Mouse (Mus musculus): ENCODE results near the gene Pih1d2. TPM values are rescaled to one million over a fixed set of nuclear protein-coding genes. Genes with fewer than 3 reads are reported as not detected.
"Not testable (repeated sequence)": the region's sequence is repeated elsewhere in the genome, so short reads cannot be mapped to it uniquely, and the experiment has no call there.

Pih1d2 gene
- polyA plus RNA-seq, 1 experiment from 2014 or later = 5.8 TPM

DNA sequence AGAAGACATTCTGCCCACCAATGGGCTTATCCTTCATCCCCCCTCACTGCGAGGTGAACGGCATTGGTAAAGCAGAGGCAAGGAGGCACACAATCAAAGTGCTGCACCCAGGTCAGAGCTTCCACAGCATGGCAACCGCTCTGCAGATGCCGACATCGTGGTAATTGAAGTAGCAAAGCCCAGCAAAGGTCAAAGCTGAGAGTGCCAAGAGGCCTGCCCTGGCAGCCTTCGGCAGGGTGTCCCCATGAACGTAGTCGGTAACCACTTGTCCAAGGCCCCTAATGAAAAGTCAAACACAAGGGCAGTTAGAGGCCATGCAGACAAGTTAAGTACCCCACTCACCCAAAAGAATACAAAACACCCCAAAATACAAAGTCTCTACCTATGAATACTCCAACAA is 20.1 kb upstream of the Pih1d2 start:
- no peak overlapping the region for H3K9ac ChIP-seq (replicated peaks)
- H3K27ac ChIP-seq (replicated peaks) = no peak overlapping the region
- ATAC-seq (replicated peaks) = no peak
- WGBS = 97% methylated on average over 8 of the region's 8 CpGs
- no peaks in the 10 kb centered on the region for H3K9me3 ChIP-seq
- peaks cover 4% of the 10 kb centered on the region for H3K4me1 ChIP-seq
- H3K36me3 ChIP-seq = peaks cover 56% of the 10 kb centered on the region
- H3K27me3 ChIP-seq = no peaks in the 10 kb centered on the region
- H3K4me3 ChIP-seq = no peak overlapping the region
- H3K4me2 ChIP-seq (replicated peaks) = no peak overlapping the region

DNA sequence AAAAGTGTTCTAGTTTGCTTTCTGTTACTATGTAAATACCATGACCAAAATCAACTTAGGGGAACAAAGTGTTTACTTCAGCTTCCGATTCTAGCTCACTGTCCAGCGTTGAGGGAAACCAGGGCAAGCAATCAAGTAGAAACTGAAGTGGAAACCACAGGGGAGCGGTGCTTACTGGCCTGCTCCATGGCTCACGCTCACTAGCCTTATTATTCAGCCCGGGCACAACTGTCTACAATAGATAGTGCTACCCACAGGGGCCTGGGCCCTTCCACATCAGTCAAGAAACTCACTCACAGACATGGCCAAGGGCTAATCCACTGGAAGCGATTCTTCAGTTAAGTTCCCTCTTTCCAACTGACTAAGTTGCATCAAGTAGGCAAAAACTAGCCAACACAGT is 15.6 kb upstream of the Pih1d2 start:
- no peak for ATAC-seq (replicated peaks)
- Histone ChIP-seq H3K36me3 (peaks cover 51% of the 10 kb centered on the region), H3K9ac (replicated peaks) (no peak overlapping the region), H3K4me2 (replicated peaks) (no peak overlapping the region), H3K4me3 (no peak overlapping the region), H3K9me3 (no peaks in the 10 kb centered on the region), H3K27ac (replicated peaks) (no peak overlapping the region), H3K27me3 (no peaks in the 10 kb centered on the region), H3K4me1 (peaks cover 32% of the 10 kb centered on the region)
- 90% methylated on average over 6 of the region's 6 CpGs for WGBS

DNA sequence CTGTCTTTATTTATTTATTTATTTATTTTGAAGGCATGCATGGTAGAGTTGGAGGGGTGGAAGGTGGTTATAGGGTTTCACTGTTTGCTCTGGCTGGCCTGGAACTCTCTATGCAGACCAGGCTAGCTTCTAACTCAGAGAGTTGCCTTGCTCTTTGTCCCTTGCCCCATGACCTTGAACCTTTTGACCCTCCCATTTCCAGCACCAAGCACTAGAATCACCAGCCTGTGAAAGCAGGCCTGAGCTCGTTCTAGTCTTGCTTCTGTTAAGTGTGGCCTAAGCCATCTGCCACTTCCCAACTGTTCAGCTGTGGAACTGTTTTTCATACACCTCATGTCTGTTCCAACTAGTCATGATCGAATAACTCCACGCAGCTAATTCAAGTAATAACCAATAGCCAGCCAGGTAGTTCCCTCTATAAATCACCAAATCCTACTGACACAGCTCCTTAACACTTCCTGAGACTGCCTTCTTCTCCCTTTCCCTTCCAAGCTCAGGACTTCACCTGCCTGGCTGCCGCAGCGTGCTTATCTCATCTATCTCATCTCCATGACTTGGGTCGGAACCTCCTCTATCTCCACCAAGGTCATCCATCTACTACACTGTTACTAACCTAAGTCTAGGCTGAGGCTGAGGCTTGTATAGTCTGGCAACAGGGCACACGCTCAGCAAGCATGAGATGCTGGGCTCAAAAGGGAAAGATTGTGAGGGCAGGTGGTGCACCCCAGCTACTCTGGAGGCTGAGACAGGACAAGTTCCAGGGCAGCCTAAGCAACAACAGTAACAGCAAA is 14.9 kb upstream of the Pih1d2 start:
- H3K36me3 ChIP-seq = peaks cover 49% of the 10 kb centered on the region
- 90% methylated on average over 7 of the region's 7 CpGs for WGBS
- peak overlapping the region; percentile 93 for H3K4me3 ChIP-seq
- peaks cover 32% of the 10 kb centered on the region for H3K4me1 ChIP-seq
- no peak overlapping the region for H3K9ac ChIP-seq (replicated peaks)
- no peaks in the 10 kb centered on the region for H3K9me3 ChIP-seq
- H3K27ac ChIP-seq (replicated peaks) = no peak overlapping the region
- H3K27me3 ChIP-seq = no peaks in the 10 kb centered on the region
- H3K4me2 ChIP-seq (replicated peaks) = peak overlapping the region; percentile 86
- no peak for ATAC-seq (replicated peaks)

DNA sequence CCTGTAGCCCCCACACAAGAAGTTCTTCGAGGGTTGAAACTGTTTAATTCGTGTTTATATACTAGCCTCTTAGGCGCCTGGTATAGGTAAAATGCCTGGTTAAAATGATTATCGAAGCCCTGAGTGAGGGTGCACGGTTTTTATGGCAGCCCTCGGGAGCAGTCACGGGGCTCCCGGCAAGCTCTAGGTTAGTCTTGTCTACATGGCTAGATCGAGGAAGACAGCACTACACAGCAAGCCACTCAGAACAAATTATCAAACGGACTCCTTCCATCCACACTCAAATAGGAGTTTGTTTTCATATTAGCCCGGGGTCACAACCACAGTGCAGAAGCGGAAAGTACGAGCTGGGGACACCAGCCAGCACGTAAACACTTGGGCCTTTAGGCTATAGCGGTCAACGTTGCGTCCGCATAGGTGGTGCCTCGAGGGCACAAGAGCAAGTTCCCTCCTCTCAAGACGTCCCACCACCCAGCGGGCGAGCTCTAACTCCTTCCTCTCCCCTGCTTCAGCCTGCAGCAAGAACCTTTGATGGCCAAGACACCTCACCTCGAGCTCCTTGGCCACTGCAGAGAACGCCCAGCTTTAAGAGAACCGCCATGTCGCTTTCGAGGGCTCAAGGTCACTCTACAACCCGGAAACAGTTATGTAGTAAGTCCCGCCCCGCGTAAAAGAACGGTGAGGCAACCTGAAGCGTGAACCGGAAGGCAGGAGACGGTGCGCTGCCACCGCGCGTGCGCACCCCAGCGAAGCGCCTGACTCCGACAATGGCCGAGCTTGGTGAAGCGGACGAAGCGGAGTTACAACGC is 13.7 kb upstream of the Pih1d2 start, which contains the start of the genes Sdhd and Timm8b:
TSS of gene Sdhd (minus strand) at position 624 of the 809 bp plus-strand sequence.
TSS of gene Timm8b (plus strand) at position 722 of the 809 bp plus-strand sequence.
- Histone ChIP-seq H3K9me3 (no peaks in the 10 kb centered on the region), H3K27ac (replicated peaks) (peak within 1 kb of the TSS; percentile 84), H3K36me3 (peaks cover 49% of the 10 kb centered on the region), H3K27me3 (no peaks in the 10 kb centered on the region), H3K4me3 (peak within 1 kb of the TSS; percentile 93), H3K4me2 (replicated peaks) (peak within 1 kb of the TSS; percentile 86), H3K9ac (replicated peaks) (peak within 1 kb of the TSS; percentile 90), H3K4me1 (peaks cover 32% of the 10 kb centered on the region)
- ATAC-seq (replicated peaks) = peak; percentile 99
- 1% methylated on average over 48 of the region's 48 CpGs for WGBS

DNA sequence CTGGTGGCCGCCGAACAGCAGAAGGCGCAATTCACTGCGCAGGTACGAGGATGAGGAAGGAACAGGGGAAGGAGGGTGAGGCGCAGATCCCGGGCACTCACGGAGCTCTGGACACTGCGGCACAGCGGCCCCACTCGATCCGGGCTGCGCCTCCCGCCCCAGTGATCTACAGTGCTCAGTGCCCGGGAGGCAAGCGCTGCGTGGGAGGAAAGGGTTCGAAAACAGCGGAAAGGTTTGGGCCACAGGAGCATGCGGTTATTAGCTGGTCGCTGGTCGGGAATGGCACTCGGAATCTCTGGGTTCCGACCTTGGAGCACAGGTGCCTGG is 13.2 kb upstream of the Pih1d2 start:
- ATAC-seq (replicated peaks) = peak; percentile 91
- Histone ChIP-seq H3K4me2 (replicated peaks) (peak overlapping the region; percentile 86), H3K9ac (replicated peaks) (peak overlapping the region; percentile 90), H3K4me3 (peak overlapping the region; percentile 93), H3K36me3 (peaks cover 48% of the 10 kb centered on the region), H3K4me1 (peaks cover 32% of the 10 kb centered on the region), H3K27ac (replicated peaks) (peak overlapping the region; percentile 84), H3K9me3 (no peaks in the 10 kb centered on the region), H3K27me3 (no peaks in the 10 kb centered on the region)
- under 1% methylated on average over 24 of the region's 24 CpGs for WGBS

DNA sequence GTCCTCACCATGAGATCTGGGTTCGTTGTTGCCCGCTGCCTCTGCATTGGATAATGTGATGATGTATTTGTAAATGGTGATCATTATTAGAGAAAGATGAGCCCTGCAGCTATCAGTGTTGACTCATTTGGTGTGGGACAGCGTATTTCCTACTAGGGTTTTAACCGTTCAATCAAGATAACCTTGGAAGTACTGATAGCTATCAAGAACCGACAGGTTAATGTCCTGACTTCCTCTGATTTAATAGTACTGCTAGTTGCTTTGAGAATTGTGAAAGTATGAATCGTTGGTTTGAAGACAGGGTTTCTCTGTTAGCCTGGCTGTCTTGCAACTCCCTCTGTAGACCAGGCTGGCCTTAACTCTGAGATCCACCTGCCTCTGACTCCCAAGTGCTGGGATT is 12.8 kb upstream of the Pih1d2 start:
- Histone ChIP-seq H3K27me3 (no peaks in the 10 kb centered on the region), H3K27ac (replicated peaks) (peak overlapping the region; percentile 84), H3K9me3 (no peaks in the 10 kb centered on the region), H3K4me2 (replicated peaks) (peak overlapping the region; percentile 86), H3K4me1 (peaks cover 32% of the 10 kb centered on the region), H3K36me3 (peaks cover 47% of the 10 kb centered on the region), H3K4me3 (peak overlapping the region; percentile 93), H3K9ac (replicated peaks) (peak overlapping the region; percentile 90)
- WGBS = 6% methylated on average over 6 of the region's 6 CpGs
- ATAC-seq (replicated peaks) = no peak; the same call in 1 of the 2 replicates

DNA sequence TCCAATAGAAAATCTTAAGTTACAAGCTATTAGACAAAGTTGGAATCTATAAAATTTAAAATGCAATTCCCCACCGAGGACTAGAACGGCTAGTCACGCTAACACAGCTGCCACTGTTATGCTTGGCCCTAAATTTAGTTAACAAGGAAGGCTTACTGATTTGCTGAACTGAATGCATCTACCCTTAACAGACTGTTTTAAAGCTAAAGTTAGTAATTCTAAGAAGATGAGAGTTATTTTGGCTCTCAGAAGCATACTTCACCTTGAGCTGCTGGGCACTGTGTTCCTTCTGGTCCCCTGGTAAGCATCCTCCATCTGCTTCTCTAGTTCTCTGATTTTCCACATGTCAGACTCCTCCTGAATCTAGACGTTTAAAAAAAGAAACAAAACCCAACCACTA is 5.0 kb upstream of the Pih1d2 start:
- H3K4me2 ChIP-seq (replicated peaks) = no peak overlapping the region
- H3K27ac ChIP-seq (replicated peaks) = no peak overlapping the region
- peaks cover 69% of the 10 kb centered on the region for H3K36me3 ChIP-seq
- peaks cover 14% of the 10 kb centered on the region for H3K4me1 ChIP-seq
- H3K4me3 ChIP-seq = no peak overlapping the region
- no peaks in the 10 kb centered on the region for H3K27me3 ChIP-seq
- H3K9me3 ChIP-seq = no peaks in the 10 kb centered on the region
- H3K9ac ChIP-seq (replicated peaks) = no peak overlapping the region
- 93% methylated on average over 4 of the region's 4 CpGs for WGBS
- no peak for ATAC-seq (replicated peaks)

DNA sequence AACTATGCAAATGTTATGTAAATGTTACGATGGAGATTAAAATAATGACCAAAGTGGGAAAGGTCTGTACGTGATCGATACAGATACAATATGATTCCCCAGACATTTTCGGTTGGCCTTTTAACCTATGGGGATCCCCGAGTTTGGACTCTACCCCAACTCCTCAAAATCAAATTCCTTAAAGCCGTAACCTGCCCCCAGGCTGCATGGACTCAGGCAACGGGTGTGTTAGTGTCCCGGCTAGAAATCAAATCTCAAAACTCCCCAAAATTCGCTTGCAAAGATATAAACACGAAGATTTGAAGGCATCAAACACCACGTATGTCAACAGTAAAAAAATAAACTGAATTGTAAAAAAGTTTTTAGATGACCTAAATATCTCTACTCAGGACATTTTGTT is 960 bp upstream of the Pih1d2 start:
- no peak for ATAC-seq (replicated peaks)
- Histone ChIP-seq H3K4me2 (replicated peaks) (peak overlapping the region; percentile 90), H3K9ac (replicated peaks) (peak overlapping the region; percentile 77), H3K27ac (replicated peaks) (no peak overlapping the region; the same call in 1 of the 2 replicates), H3K4me3 (peak overlapping the region; percentile 97), H3K36me3 (peaks cover 37% of the 10 kb centered on the region), H3K27me3 (no peaks in the 10 kb centered on the region), H3K9me3 (no peaks in the 10 kb centered on the region), H3K4me1 (peaks cover 14% of the 10 kb centered on the region)
- 40% methylated on average over 11 of the region's 11 CpGs for WGBS

DNA sequence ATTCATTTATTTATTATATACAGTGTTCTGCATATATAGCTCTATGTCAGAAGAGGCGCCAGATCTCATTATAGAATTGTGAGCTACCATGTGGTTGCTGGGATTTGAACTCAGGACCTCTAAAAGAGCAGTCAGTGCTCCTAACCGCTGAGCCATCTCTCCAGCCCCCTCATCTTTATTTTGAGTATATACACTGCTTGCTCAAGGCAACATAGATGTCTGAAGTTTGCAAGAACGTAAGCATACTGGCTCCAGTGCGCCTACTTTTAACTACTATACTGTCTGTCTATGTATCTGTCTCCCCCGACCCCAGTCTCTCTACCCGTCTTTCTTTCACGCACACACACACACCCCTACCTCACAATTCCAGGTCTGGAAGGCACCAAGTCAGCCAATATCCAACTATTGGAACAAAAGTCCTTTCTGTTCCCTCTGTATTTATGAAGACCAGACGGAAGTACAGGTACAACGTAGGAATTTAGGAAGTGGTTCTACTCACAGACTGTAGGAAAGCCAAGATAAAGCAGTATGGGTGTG is 741 bp downstream of the Pih1d2 start:
- Histone ChIP-seq H3K9ac (replicated peaks) (peak overlapping the region; percentile 77), H3K4me2 (replicated peaks) (peak overlapping the region; percentile 90), H3K27ac (replicated peaks) (no peak overlapping the region), H3K27me3 (no peaks in the 10 kb centered on the region), H3K4me1 (peaks cover 14% of the 10 kb centered on the region), H3K36me3 (peaks cover 22% of the 10 kb centered on the region), H3K4me3 (peak overlapping the region; percentile 97), H3K9me3 (no peaks in the 10 kb centered on the region)
- ATAC-seq (replicated peaks) = no peak
- WGBS = 63% methylated on average over 9 of the region's 9 CpGs

DNA sequence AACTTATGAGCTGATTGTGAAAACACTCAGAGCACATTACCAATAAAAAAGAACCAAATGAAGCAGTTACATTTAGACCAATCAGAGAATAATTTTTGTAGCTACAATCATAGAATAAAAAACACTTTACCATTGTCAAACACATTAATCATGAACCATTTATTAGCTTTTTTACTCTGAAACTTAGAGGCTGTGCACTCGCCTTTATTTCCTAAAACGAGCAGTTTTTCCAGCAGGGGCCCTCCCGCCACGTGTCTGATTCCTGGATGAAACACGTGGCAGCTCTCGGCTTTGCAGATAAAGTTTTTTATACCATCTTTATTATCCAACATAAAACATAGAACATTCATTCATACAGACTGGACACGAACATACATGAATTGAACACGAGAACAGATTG is 13.8 kb downstream of the Pih1d2 start:
- not testable (repeated sequence) for H3K4me1 ChIP-seq; H3K4me2 ChIP-seq (replicated peaks); H3K9me3 ChIP-seq; ATAC-seq (replicated peaks); H3K27me3 ChIP-seq; H3K4me3 ChIP-seq; H3K27ac ChIP-seq (replicated peaks); H3K9ac ChIP-seq (replicated peaks)
- 92% methylated on average over 6 of the region's 8 CpGs for WGBS
- peaks cover 23% of the 10 kb centered on the region for H3K36me3 ChIP-seq

DNA sequence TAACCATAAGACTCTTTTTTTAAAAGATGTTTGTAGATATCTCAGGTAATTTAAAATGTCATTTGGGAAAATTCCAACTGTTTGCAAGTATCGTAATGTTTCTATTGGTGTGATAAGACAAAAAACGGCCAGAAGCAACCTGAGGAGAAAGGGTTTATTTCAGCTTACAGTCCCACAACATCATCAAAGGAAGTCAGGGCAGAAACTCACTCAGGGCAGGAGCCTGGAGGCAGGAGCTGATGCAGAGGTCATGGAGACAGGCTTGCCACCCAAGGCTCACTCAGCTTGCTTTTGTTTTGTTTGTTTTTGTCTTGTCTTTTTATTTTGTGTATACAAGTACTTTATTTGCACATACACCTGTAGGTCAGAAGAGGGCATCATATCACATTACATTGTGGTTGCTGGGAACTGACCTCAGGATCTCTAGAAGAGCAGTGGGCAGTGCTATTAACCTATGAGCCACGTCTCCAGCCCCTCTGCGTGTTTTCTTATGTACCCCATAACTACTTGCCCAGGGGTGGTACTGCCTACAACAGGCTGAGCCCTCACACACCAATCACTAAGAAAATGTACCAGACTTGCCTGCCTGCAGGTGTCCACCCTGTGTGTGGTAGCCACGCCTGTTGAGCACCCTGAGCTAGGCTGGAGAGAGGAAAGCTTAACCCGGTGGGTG is 15.0 kb downstream of the Pih1d2 start:
- Histone ChIP-seq H3K9me3 (no peaks in the 10 kb centered on the region), H3K36me3 (peaks cover 32% of the 10 kb centered on the region), H3K27ac (replicated peaks) (no peak overlapping the region), H3K4me3 (no peak overlapping the region), H3K27me3 (no peaks in the 10 kb centered on the region), H3K9ac (replicated peaks) (no peak overlapping the region), H3K4me2 (replicated peaks) (no peak overlapping the region), H3K4me1 (no peaks in the 10 kb centered on the region)
- WGBS = 85% methylated on average over 6 of the region's 6 CpGs
- ATAC-seq (replicated peaks) = no peak

DNA sequence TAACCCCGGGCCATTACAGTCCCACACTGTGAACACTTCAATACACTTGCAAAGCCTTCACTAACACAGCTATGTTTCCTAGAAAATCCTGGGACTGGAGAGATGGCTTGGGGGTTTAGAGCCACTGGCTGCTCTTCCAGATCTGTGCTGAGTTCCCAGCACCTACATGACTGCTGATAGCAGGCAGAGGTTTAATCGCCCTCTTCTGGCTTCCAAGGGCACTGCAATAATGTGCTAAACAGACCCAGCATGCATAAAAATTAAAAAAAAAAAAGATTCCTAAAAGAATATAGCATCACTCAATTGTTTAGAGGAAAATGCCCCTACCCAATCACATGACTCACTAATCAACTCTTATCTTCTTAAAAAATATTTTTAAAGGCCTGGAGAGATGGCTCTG is 15.9 kb downstream of the Pih1d2 start:
- no peaks in the 10 kb centered on the region for H3K4me1 ChIP-seq
- peaks cover 39% of the 10 kb centered on the region for H3K36me3 ChIP-seq
- no peak overlapping the region for H3K27ac ChIP-seq (replicated peaks)
- no peaks in the 10 kb centered on the region for H3K27me3 ChIP-seq
- no peaks in the 10 kb centered on the region for H3K9me3 ChIP-seq
- no peak overlapping the region for H3K4me2 ChIP-seq (replicated peaks)
- ATAC-seq (replicated peaks) = no peak
- 72% methylated on average over 2 of the region's 2 CpGs for WGBS
- no peak overlapping the region for H3K4me3 ChIP-seq
- no peak overlapping the region for H3K9ac ChIP-seq (replicated peaks)

Data from forebrain, embryonic 15.5 days (tissue).